Mouse (Mus musculus) C2C12 (cell line): ENCODE data around the gene Lsamp. TPM values are rescaled to one million over a fixed set of nuclear protein-coding genes. Genes with fewer than 3 reads are reported as not detected.

Source experiments
- H3K27me3 ChIP-seq: one replicate; pipeline ENCODE4 v1.6.1; 2011; ENCODE audit not compliant: control insufficient read depth, insufficient read depth, insufficient read length
- H3K36me3 ChIP-seq: one replicate; pipeline ENCODE4 v1.6.1; 2011; ENCODE audit not compliant: control insufficient read depth, insufficient read depth
- H3K4me3 ChIP-seq: one replicate; pipeline ENCODE4 v1.5.1; 2011; ENCODE audit warnings: mild to moderate bottlenecking, control low read depth; ENCODE audit not compliant: poor library complexity, insufficient read depth, severe bottlenecking
- H3K79me2 ChIP-seq: one replicate; pipeline ENCODE4 v1.6.1; 2011; ENCODE audit not compliant: control insufficient read depth, insufficient read depth
- H3K79me3 ChIP-seq: one replicate; pipeline ENCODE4 v1.6.1; 2011; ENCODE audit warnings: low read depth, control low read depth
- H3ac ChIP-seq: one replicate; pipeline ENCODE3; 2011; ENCODE audit warnings: low read depth; ENCODE audit not compliant: control insufficient read depth, insufficient read length
- CEBPB ChIP-seq: IDR thresholded peaks from one replicate; pipeline ENCODE4 v1.6.1; 2011; ENCODE audit warnings: low read depth, mild to moderate bottlenecking, control low read depth, moderate library complexity
- CTCF ChIP-seq: IDR thresholded peaks from one replicate; pipeline ENCODE4 v1.5.1; 2011; ENCODE audit not compliant: control insufficient read depth, insufficient read depth, insufficient read length
- FOSL1 ChIP-seq: IDR thresholded peaks from one replicate; pipeline ENCODE4 v1.8.0; 2011; ENCODE audit warnings: mild to moderate bottlenecking, low read length; ENCODE audit not compliant: poor library complexity, insufficient read depth, severe bottlenecking
- MAX ChIP-seq: IDR thresholded peaks from one replicate; pipeline ENCODE4 v1.6.1; 2011; ENCODE audit warnings: mild to moderate bottlenecking, control low read depth
- MYOD1 ChIP-seq: IDR thresholded peaks from one replicate; pipeline ENCODE4 v1.6.1; 2011; ENCODE audit warnings: low read depth; ENCODE audit not compliant: control insufficient read depth, insufficient read length
- MYOG ChIP-seq: IDR thresholded peaks from one replicate; pipeline ENCODE4 v1.6.1; 2011; ENCODE audit not compliant: control insufficient read depth, insufficient read length; ENCODE audit errors: extremely low read depth
- USF1 ChIP-seq: IDR thresholded peaks from one replicate; pipeline ENCODE4 v1.6.1; 2011; ENCODE audit warnings: low read depth, mild to moderate bottlenecking, control low read depth, moderate library complexity
- polyA plus RNA-seq: library from polyadenylated mRNA; unstranded; fragments of >200 nt; fragmentation: generic; extraction: Trizol; gene quantifications from one replicate; pipeline ENCODE4 v1.2.1, GENCODE M21; 2012; ENCODE audit warnings: missing spikeins

Gene Lsamp
- polyA plus RNA-seq, 1 experiment, result not detected

DNA sequence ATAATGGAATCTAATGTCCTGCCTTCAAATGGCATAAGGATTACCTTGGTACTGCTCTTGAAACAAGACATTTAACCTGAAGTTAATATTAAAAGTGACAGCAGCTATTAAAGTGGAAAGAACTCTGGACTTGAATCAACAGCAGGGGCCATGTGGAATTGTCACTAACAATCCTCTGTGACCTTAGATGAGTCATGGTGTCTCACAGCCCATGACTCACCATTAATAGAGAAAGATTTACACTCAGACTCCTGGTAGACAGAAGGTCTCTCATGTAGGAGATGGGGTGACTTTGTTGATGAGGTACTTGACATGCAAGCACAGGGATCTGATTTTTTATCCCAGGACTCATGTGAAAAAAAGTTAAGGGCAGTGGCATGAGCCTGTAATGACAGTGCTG, 701.4 kb downstream of the Lsamp start:
- no peak for TF ChIP-seq USF1
- Histone ChIP-seq H3K79me2 (no peaks in the 10 kb centered on the region), H3ac (no peak overlapping the region)

DNA sequence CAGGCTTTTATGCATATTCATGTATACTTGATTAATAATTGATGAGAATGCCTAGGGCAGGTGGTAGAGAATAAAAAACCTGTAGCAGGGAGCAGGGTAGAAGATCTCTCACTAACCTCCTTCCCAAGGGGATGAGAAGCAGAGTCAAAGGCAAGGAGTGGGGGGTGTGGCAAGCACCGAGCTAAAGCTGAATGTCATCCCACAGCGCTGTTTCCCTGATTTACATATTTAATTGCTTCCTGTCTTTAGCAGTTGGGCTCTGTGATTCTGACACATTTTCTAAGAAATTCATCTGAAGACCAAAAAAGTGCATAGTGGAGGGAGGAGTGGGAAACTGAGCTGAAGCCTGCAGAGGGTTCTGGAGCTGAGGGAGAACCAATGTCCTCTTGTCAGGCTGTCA, 708.1 kb downstream of the Lsamp start:
- Histone ChIP-seq H3K27me3 (no peaks in the 10 kb centered on the region), H3K79me3 (no peaks in the 10 kb centered on the region), H3ac (no peak overlapping the region), H3K79me2 (no peaks in the 10 kb centered on the region), H3K36me3 (no peaks in the 10 kb centered on the region), H3K4me3 (no peak overlapping the region)
- TF ChIP-seq USF1 (no peak), MYOD1 (no peak), MYOG (no peak), CTCF (no peak), CEBPB (no peak)

More for the DNA sequence above, 701.4 kb downstream of the Lsamp start:
- no peaks in the 10 kb centered on the region for H3K36me3 ChIP-seq
- H3K27me3 ChIP-seq, result no peaks in the 10 kb centered on the region
- no peaks in the 10 kb centered on the region for H3K79me3 ChIP-seq
- H3K4me3 ChIP-seq, result no peak overlapping the region

DNA sequence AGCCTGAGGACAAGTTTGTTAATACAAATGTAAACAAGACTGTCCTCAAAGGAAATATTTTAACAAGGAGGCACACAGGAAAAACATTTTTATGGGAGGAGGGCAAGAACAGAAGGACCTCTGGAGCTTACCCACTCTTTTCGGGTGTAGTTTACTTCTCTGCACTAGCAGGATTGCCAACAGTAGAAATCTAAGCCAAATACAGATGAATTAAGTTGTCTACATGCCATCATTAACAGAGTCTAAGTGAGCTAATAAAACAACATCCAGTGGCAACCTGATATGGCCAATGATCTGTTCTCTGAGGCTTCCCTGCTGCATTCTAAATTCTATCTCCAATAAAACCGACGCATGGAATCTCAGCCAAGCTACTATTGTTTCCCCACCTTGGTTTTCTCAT, 713.1 kb downstream of the Lsamp start:
- no peaks in the 10 kb centered on the region for H3K36me3 ChIP-seq
- no peak overlapping the region for H3ac ChIP-seq
- H3K79me3 ChIP-seq, result no peaks in the 10 kb centered on the region
- no peaks in the 10 kb centered on the region for H3K79me2 ChIP-seq
- no peak overlapping the region for H3K4me3 ChIP-seq
- TF ChIP-seq USF1 (no peak), CEBPB (no peak), MYOG (no peak), MAX (no peak), FOSL1 (no peak)
- no peaks in the 10 kb centered on the region for H3K27me3 ChIP-seq

DNA sequence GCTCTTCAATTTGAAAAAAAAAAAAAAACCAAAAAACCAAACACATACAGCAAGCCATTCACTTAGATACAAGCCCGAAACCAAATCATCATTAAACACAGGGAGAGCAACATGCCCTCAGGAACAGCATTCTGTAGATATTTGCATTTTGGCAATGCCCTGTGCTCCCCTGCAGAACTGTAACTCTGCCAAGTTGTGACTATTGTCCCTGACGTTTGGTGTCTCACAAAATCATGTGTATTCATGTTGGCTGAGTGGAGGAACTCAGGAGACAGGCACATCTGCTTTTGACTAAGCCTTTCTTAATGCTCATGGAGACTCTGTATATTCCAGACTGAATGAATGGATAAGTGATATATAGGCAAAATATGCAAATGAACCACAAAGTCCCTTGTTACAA, 724.4 kb downstream of the Lsamp start:
- Histone ChIP-seq H3K79me3 (no peaks in the 10 kb centered on the region), H3ac (no peak overlapping the region), H3K27me3 (no peaks in the 10 kb centered on the region), H3K79me2 (no peaks in the 10 kb centered on the region), H3K4me3 (no peak overlapping the region), H3K36me3 (no peaks in the 10 kb centered on the region)
- no peak for TF ChIP-seq CTCF
- TF ChIP-seq MYOG, result no peak
- TF ChIP-seq USF1, result no peak
- no peak for TF ChIP-seq FOSL1
- no peak for TF ChIP-seq MYOD1
- no peak for TF ChIP-seq MAX

DNA sequence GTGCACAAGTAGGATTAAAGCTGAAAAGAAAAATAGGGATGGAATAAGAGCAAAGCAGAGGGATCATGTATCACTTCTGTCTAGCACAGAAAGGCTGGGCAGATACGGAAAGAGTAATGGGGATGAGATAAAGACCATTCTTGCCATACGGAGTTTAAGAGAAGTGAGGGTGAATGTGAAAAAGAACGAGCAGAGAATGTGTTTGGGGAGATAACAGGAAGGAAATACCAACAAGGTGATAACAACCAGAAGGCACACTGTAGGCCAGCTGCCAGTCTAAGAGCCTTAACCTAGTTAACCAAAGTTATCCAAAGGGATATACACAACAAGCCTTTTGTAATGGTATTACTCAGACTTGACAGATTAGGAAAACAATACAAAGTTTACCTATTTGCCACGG, 725.4 kb downstream of the Lsamp start:
- Histone ChIP-seq H3K79me3 (no peaks in the 10 kb centered on the region), H3K79me2 (no peaks in the 10 kb centered on the region), H3ac (no peak overlapping the region), H3K27me3 (no peaks in the 10 kb centered on the region), H3K4me3 (no peak overlapping the region), H3K36me3 (no peaks in the 10 kb centered on the region)
- TF ChIP-seq FOSL1, result no peak
- TF ChIP-seq MYOG, result no peak
- TF ChIP-seq USF1, result no peak
- TF ChIP-seq MAX, result no peak
- TF ChIP-seq MYOD1, result no peak
- TF ChIP-seq CEBPB, result no peak
- TF ChIP-seq CTCF, result no peak

DNA sequence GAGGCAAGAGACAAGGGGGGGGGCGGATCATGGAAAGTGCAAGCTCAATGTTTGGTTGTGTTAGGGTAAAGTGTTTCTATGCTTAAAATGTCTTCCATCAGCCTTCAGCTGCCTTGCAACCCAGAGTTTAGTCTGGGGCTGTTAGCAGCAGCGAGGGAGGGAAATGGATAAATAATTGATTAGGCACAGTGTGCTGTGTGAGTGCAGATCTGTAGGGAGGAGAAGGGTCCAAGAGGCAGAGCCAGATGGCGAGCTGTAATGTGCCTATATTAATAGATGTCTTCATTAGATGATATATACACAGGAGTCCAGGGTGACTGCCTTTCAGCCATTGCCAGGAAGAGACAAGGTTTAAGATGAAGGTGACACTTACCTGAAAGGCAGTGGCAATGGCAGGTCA, 725.9 kb downstream of the Lsamp start:
- Histone ChIP-seq H3K79me2 (no peaks in the 10 kb centered on the region), H3ac (no peak overlapping the region), H3K4me3 (no peak overlapping the region), H3K27me3 (no peaks in the 10 kb centered on the region), H3K36me3 (no peaks in the 10 kb centered on the region), H3K79me3 (no peaks in the 10 kb centered on the region)
- TF ChIP-seq CTCF (no peak), MYOG (no peak), MYOD1 (no peak), USF1 (no peak), CEBPB (no peak), FOSL1 (no peak), MAX (no peak)
